Mouse (Mus musculus) splenic B cell, adult 2 months (primary cell): ENCODE results near the gene Tjp1.

Experiments used
- DNase-seq: peaks from one replicate; pipeline ENCODE4 v3.0.0-alpha.2; 2011; ENCODE audit warnings: low read depth, low spot score
- H3K27me3 ChIP-seq: 2 replicates; pipeline ENCODE4 v1.6.1; 2012; ENCODE audit warnings: mild to moderate bottlenecking, low read length, moderate library complexity, mixed read lengths; ENCODE audit not compliant: control insufficient read depth, poor library complexity, insufficient read depth, severe bottlenecking
- H3K36me3 ChIP-seq: 2 replicates; pipeline ENCODE4 v1.6.1; 2012; ENCODE audit warnings: mild to moderate bottlenecking, low read length, moderate library complexity, mixed read lengths; ENCODE audit not compliant: control insufficient read depth, poor library complexity, insufficient read depth, severe bottlenecking

Tjp1 gene

DNA sequence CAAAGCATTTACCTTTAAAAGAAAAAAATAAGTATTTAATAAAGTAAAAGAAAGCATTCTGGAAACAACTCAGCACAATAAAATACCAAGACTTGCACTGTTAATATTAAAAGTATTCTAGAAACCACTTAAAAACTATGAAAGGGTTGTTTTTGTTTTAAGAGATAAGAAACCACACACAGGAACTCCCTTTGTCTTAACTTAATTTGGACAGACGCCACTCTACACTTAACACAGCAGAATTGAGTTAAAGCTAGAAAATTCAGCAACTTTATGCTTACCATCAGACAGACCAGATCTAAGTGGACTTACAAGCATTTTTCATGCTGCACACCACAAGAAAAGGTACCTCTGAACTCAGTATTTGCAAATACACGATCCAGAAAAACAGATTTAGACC lies 172.7 kb downstream of the Tjp1 start:
- DNase-seq: no peak
- H3K36me3 ChIP-seq: no peaks in the 10 kb centered on the region
- no peaks in the 10 kb centered on the region for H3K27me3 ChIP-seq

GRCm38 (mm10) chr7:65350348-65351079 lies 177.1 kb downstream of the Tjp1 start:
- H3K27me3 ChIP-seq: no peaks in the 10 kb centered on the region
- no peaks in the 10 kb centered on the region for H3K36me3 ChIP-seq
- DNase-seq: no peak

DNA sequence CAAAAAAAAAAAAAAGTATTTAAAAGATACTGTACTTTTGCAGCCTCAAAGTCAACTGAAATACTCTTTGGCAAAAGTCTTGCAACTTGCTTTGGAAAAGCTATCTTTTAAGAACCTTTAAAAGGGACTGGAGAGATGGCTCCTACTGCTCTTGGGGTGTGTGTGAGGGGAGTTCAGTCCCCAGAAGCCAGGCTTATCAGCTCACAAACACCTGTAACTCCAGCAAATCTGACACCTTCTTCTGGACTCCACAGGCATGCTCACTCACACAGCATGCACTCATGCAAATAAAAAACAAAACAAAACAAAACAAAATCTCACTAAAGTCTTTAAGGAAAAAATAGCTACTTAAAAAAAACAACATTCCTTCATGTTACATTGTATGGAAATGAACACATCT lies 179.0 kb downstream of the Tjp1 start:
- DNase-seq: no peak
- Histone ChIP-seq H3K36me3 (no peaks in the 10 kb centered on the region), H3K27me3 (no peaks in the 10 kb centered on the region)

- H3K27me3 ChIP-seq: no peaks in the 10 kb centered on the region
- no peak for DNase-seq
- H3K36me3 ChIP-seq: no peaks in the 10 kb centered on the region
Observed at GRCm38 (mm10) chr7:65345314-65345713, 182.3 kb downstream of the Tjp1 start.

DNA sequence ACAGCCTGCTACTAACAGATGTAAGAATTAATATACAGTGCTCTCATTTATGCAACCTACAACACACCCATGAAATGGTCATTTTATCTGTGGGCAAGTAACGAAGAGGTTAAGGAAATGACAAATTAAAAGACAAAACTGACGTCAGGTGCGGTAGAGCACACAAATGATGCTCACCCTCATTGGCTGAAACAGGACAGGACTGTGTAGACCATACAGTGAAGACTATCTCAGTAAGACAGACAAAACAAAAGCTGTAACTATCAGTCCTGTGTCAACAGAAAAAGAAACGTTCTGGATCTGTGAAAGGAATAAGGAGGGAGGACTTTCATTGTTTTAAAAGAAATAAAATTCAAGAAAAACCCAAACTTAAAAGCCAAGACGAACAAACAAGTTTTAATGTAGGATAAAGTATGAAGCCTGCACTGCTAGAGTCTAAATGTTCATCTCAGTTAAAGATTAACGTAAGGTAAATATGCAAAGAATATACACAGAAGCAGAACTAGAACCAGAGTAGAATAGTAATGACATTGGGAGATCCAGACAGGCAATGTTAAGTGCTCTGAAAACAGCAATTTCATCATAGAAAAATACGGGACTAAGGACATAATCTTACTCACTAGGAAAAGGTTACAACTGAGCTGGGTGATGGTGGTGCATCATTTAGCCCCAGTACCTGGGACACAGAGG lies 189.9 kb downstream of the Tjp1 start:
- no peak for DNase-seq

GRCm38 (mm10) chr7:65333081-65333760 lies 194.4 kb downstream of the Tjp1 start:
- Histone ChIP-seq H3K27me3 (no peaks in the 10 kb centered on the region), H3K36me3 (no peaks in the 10 kb centered on the region)
- DNase-seq: no peak

More for the DNA sequence above, 189.9 kb downstream of the Tjp1 start:
- Histone ChIP-seq H3K36me3 (no peaks in the 10 kb centered on the region), H3K27me3 (no peaks in the 10 kb centered on the region)

DNA sequence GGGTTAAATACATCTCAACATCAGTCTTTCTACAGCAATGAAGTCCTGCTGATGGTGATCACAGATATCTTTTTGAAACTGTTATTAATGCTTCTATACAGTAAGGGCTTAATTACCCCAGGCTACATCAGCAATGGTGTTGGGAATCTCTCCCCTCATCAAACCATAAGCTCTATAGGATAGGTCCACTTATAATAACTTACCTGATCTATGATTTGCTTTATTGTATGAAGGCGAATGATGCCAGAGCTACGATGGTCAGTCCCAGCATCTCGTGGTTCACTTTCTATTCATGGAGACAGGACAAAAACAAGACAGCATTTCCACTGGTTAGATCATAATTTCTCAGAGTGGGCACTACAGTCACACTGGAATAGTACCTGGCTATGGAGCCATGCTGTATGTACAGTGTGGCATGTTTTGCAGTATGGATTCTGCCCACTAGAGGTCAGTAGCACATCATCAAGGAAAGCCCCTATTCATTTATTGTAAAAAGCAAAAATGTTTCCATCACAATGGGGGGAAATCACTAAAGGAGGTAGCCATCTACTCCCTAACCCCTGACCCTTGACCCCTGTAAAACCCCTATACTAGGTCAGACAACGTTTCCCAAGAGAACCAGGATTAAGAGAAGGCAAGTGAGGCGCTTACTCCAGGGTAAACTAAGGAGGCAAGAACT lies 208.4 kb downstream of the Tjp1 start:
- H3K27me3 ChIP-seq: no peaks in the 10 kb centered on the region
- H3K36me3 ChIP-seq: no peaks in the 10 kb centered on the region
- peak; percentile 54 for DNase-seq

GRCm38 (mm10) chr7:65317418-65317817 lies 210.2 kb downstream of the Tjp1 start:
- peak; percentile 38 for DNase-seq
- H3K27me3 ChIP-seq: no peaks in the 10 kb centered on the region
- H3K36me3 ChIP-seq: no peaks in the 10 kb centered on the region

- H3K36me3 ChIP-seq: no peaks in the 10 kb centered on the region
- DNase-seq: no peak
- H3K27me3 ChIP-seq: no peaks in the 10 kb centered on the region
Observed at GRCm38 (mm10) chr7:65315182-65315581, 212.4 kb downstream of the Tjp1 start.

DNA sequence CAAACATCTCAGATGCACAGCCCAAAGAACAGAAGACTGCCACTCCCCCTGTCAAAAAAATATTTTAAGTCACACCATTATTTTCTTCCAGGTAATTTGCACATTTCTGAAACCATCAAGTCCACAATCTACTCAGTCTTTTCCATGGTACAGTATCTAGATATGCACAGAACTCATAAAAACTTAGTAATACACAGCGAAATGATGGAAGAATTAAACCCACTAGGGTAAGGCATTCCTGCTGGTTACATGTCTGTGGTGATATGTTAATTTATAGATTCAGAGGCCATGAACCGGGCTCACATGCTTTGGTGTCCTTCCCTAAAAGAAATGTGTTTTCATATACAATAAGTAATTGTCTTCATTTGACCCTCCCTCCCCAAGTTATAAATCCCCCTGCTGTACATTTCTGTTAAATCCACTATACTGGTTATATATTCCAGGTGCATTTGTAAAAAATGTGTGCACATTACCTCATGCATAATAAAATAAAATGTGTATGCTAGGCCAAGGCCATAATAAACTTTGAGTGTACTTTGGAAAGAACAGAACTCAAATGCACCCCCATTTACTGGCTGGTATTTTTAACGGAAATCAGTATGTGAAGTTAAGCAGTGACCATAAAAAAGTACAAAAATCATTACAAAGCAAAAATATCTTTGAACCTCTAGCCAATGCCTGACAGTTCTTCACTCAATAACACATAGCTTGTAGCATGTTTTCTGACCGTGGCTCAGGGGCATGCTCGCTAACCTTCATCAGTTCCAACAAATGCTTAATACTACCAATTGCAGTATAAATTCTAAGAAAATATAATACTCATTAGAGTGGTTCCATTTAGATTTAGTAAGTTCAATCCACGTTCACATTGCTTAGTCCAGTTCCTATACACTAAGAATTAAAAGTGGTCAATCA lies 230.6 kb downstream of the Tjp1 start:
- no peak for DNase-seq
- Histone ChIP-seq H3K27me3 (no peaks in the 10 kb centered on the region), H3K36me3 (no peaks in the 10 kb centered on the region)

GRCm38 (mm10) chr7:65282886-65283285 lies 244.7 kb downstream of the Tjp1 start:
- Histone ChIP-seq H3K27me3 (no peaks in the 10 kb centered on the region), H3K36me3 (no peaks in the 10 kb centered on the region)
- no peak for DNase-seq

- no peak for DNase-seq
- no peaks in the 10 kb centered on the region for H3K36me3 ChIP-seq
- H3K27me3 ChIP-seq: no peaks in the 10 kb centered on the region
Observed at GRCm38 (mm10) chr7:65281960-65282359, 245.6 kb downstream of the Tjp1 start.

DNA sequence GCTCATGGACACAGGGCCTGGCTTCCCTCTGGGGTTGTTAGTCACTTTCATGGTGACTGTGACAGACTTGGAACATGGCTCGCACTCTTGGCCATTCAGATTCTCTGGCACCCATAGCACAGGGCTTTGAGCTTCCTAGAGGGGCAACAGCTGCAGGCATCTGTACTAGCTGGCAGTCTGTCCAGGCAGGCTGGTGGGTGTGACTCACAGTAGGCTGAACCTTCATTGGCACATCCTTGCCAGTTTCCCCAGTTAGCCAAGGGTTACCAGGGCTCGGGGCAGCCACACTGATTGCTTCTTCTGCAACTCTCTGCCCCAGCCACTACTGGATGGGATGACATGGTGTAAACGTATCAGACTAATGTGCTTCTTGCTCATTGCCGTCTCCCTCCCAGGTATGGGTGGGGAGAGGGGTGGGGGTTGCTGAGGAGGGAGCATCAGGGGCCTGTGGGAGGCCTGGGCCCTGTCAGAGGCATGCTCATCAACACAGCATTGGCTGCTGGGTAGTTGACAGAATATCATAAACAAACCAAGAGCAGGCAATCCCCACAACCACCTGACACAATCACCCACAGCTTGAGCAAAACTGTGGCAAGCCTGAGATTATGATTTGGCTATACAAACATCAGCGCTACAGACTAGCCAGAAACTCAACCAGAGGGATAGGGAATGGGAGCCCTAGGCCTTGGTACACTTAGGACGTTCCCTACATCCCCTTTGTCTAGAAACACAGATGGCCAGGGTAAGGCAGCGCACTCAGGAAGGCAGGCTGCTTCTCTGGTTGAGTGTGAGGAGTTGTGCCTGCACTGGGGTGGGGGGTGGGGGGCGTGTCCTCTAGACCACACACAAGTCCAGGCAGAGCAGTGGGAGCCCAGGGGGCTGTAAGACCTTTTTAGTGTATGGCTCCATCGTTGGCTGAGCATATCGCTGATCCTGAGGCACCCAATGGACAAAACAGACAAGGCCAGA lies 246.4 kb downstream of the Tjp1 start:
- DNase-seq: no peak
- Histone ChIP-seq H3K36me3 (no peaks in the 10 kb centered on the region), H3K27me3 (no peaks in the 10 kb centered on the region)
